Mouse (Mus musculus) cerebellum, postnatal 10 days (tissue): Measurements from ENCODE around the gene Agpat4.

Source experiments
- DNase-seq, 2 experiments: peaks; one replicate each; pipeline ENCODE4 v3.0.0; 2021; ENCODE audit warnings: mixed read lengths in 2 of 2

The Agpat4 gene

GRCm38 (mm10) chr17:12231087-12231486 is 112.6 kb downstream of the Agpat4 start:
- DNase-seq: no peak

GRCm38 (mm10) chr17:12232724-12233123 is 114.2 kb downstream of the Agpat4 start:
- DNase-seq: no peak

DNA sequence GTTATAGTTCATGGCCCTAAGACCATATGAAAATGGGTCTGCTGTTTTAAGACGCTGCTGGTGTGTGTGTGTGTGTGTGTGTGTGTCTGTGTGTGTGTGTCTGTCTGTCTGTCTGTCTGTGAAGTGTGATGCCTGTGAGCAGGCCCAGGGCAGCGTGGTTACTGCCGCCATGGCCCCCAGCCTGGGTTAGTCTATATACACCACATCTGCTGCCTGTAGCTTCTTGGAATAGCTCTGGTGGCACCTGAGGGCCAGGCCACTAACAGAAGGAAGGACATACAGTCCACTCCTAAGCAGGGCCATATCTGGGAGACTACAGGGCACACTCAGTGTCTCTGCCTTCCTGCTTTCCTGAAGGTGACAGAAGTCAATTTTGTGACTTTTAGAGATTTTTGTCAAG is 122.2 kb downstream of the Agpat4 start:
- no peak for DNase-seq

DNA sequence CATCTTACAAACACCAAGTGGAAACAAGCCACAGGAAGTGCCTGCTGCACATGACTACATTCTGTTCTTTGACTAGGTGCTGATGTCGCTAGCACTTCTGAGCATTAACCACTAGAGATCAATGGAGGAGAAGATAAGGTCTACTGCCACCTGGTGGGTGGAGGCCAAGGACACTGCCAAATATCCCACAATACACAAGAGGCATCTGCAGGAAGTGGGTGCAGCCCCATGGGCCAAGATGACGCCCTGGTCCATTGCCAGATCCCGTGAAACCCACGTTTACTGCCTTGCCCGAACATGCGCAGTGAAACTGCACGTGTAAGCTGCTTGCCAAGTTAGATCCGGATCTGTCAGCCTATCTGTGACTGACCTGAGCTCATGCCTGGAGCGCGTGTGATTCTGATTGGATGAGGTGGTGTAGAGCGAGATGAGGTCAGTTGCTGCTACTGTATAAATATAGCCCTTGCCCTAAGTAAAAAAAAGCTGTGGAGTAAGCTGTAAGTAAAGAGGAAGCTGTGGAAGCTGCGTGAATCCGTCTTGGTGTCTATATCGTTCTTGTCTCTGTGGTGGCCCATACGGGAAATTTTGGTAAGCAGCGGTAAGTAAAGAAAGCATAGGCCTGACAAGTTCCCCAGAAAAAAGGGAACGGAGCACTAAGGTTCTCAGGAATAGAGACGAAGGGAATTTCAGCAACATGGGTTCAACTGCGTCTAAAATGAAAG is 131.4 kb downstream of the Agpat4 start:
- DNase-seq: peak in 1 of 2 experiments; percentile 33

DNA sequence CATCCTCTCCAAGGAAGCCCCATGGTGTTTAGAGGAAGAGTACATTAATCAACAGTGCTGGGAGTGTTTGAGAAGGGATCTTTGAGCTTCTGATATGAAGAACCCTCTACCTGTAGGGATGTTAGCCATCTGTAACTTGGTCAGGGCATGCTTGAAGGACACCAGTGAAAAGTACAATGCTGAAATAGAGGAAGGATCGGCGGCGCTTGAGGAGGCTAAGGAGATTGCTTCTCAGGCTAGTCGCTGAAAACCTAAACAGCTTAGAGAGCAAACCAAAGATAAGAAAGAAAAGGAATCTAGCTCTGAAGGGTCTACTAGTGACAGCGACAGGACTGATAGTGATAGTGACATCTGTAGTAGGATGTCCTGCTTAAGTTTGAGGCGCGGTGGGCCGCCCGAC is 132.1 kb downstream of the Agpat4 start:
- DNase-seq: no peak

DNA sequence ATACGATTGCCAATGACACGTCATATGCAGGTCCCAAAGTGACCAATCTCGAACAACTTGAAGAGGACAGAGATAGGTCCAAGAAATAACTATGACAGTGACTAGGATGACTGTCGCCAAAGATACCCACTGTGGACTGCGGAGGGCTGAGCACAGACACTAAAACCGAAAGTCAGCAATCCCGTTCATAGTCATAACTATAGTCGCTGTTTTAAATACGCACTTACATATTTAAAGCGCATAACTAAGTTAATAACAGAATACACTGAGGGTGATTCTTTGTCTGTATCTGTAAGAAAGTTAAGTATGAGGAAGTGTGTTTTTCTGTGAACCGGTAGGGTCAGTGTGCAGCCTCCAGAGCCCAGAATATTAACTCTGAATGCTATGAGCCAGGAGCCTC is 137.6 kb downstream of the Agpat4 start:
- DNase-seq: no peak

DNA sequence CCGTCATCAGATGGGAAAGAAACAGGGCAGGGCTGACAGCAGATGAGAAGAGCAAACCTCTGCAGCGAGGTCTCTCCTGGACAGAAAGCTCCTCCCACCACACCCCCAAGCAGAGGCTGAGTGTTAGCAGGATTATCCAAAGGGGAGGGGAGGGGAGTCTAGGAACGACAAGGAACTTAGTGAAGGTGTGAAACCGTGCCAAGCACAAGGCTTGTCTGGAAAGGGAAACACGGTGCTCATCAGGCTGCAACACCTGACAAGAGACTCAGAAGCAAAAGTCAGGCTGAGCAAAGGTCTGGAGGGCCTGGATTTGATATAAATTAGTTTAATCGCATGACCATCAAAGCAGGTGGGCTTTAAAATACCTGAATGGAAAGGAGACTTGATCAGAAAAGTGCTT is 140.0 kb downstream of the Agpat4 start:
- DNase-seq: no peak

DNA sequence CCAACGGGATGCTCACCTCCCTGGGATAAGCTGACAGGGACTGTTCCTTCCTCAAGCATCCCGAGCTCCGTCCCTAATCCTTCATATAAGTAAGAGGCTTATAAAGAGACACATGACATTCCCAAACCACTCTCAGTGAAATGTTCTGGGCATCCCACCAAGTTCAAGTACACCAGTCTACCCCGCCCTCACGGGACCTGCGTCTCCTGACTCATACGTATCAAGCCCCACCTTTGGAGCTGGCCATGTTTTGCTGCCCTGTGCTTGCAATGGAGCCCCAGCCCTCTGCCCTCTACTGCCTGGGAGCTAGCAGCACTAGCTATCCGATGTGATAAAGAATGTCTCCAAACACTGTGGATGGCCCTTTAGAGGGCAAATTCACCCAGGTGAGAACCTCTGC is 141.5 kb downstream of the Agpat4 start:
- no peak for DNase-seq

- no peak for DNase-seq
Measured at GRCm38 (mm10) chr17:12261376-12261775, 142.9 kb downstream of the Agpat4 start.

DNA sequence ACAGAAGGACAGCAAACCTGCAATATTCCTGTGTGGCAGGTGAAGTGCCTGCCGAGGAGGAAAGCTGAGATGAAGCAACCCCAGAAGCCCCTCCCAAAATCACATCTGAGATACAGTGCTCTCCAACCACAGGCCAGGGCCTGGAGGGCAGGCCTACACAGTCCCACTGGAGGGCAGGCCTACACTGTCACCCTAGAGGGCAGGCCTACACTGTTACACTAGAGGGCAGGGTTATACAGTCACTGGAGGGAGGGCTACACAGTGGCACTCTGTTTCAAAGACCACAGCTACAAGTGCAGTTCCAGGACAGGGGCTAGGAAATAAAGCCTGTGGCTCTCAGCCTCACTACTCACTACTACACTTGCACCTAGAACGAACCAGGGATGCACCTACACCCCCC is 143.4 kb downstream of the Agpat4 start:
- DNase-seq: no peak

- DNase-seq: no peak
Measured at GRCm38 (mm10) chr17:12262851-12263250, 144.3 kb downstream of the Agpat4 start.

- no peak for DNase-seq
Measured at GRCm38 (mm10) chr17:12263787-12264186, 145.3 kb downstream of the Agpat4 start.

- DNase-seq: no peak
Measured at GRCm38 (mm10) chr17:12264293-12264692, 145.8 kb downstream of the Agpat4 start.

- DNase-seq: peak; percentile 62 to 65
Measured at GRCm38 (mm10) chr17:12265969-12266925, 147.7 kb downstream of the Agpat4 start.

DNA sequence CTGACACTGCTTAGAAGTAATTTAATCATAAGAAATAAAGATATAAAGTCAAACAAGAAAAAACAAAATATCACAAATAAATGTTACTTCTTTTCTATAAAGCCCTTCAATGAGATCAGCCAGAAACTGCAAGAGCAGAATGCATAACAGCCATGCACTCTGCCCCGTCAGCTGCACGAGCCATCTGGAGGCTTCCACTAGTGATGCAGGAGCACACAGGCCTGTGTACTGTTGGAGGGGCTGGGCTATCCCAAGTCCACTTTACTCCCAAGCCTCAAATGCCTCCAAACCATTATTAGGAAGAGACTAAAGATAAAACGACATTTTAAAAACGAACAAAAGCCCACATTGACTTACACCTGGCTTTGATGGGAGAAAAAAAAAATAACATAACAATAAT is 149.6 kb downstream of the Agpat4 start:
- peak; percentile 42 to 55 for DNase-seq

DNA sequence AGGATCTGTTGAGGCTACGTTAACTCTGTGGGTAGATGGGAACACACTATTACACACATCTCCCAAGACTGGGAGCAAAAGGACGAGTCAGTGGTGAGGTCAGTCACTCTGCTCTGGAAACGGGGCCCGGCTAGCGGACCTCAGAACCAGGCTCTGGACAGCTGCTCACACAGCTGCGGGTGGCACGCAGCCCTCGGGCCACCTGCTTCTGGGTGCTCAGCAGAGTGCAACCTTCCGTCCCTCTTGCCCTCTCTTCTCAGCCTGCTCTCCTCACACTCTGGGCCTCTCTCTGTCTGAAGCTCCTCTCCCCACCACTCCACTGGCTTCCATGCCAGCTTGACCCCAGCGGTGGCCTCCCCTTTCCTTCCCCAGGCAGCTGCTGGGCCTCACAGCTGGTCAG is 150.0 kb downstream of the Agpat4 start:
- DNase-seq: peak; percentile 27 to 35
